Mouse (Mus musculus) c-Kit-positive CD71-positive TER-119-positive erythroid progenitor cells, embryonic 14.5 days (primary cell): ENCODE results near the gene Lamtor1.
A peak's percentile ranks its signal among the peaks of the same experiment; 100 is the strongest.

Experiments used
- DNase-seq: peaks from one replicate; pipeline ENCODE4 v3.0.0-alpha.2; 2013; ENCODE audit warnings: low spot score

The Lamtor1 gene

GRCm38 (mm10) chr7:101955862-101956261 lies 50.2 kb downstream of the Lamtor1 start:
- DNase-seq, result no peak

GRCm38 (mm10) chr7:101956481-101956880 lies 50.8 kb downstream of the Lamtor1 start:
- DNase-seq, result no peak

DNA sequence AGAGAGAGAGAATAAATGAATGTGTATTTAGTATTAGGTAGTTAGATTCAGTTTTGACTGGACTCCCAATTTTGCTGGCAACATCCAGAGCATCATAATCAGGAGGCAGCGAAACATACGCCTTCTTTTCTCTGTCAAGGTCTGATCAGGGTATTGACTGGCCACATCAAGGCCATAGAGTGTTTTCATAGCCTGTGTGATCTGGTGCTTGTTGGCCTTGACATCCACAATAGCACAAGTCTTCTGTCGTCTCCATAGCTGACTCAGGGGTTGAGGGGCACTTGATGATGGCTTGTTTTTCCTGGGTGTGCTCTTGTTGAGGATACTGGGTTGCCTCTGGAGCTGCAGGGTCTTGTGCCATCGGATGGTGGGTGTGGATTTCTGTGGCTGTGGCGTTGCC lies 51.2 kb downstream of the Lamtor1 start:
- no peak for DNase-seq

- DNase-seq, result no peak
These were observed 57.1 kb downstream of the Lamtor1 start for GRCm38 (mm10) chr7:101962829-101963228.

DNA sequence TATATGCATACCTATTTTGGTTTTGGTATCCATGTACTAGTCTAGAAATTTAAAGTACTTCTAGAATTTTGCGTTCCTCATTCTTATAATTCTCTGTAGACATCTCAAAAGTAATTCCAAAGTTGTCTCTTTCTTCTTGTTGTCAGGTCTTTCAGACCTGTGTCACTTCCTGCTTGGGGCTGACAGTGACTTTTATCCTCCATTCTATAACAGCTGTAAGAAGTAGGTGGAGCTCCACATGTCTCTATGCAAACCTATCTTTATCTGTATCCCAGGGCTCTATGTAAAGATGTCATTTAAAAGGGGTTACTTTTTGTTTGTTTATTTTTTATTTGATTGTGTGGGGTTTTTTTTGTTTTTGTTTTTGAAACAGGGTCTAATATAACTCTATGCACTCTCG lies 57.9 kb downstream of the Lamtor1 start:
- no peak for DNase-seq

- no peak for DNase-seq
These were observed 58.8 kb downstream of the Lamtor1 start for GRCm38 (mm10) chr7:101964551-101964950.

GRCm38 (mm10) chr7:101965606-101966005 lies 59.9 kb downstream of the Lamtor1 start:
- peak; percentile 53 for DNase-seq

GRCm38 (mm10) chr7:101967256-101967655 lies 61.6 kb downstream of the Lamtor1 start:
- no peak for DNase-seq

DNA sequence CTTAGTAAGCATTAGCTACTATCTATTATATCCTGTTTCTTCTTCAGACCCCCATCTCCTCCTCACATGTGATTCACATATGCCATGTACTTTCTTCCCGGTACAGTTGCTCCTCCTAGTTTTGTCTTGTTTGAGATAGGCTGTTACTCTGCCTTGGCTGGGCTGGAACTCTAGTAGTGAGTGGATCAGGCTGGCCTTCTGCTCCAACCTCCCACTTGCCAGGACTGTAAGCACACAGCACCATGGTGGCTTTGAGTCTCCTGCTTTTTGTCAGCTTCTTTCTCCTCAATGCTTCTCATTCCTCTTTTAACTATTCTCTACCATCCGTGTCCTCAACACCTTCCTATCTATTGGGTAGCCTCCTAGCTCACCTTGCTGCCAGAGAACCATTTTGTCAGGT lies 63.0 kb downstream of the Lamtor1 start:
- DNase-seq, result no peak

- DNase-seq, result peak; percentile 60
These were observed 64.2 kb downstream of the Lamtor1 start for GRCm38 (mm10) chr7:101969694-101970428.

- peak; percentile 75 for DNase-seq
These were observed 64.7 kb downstream of the Lamtor1 start for GRCm38 (mm10) chr7:101970429-101970775.

DNA sequence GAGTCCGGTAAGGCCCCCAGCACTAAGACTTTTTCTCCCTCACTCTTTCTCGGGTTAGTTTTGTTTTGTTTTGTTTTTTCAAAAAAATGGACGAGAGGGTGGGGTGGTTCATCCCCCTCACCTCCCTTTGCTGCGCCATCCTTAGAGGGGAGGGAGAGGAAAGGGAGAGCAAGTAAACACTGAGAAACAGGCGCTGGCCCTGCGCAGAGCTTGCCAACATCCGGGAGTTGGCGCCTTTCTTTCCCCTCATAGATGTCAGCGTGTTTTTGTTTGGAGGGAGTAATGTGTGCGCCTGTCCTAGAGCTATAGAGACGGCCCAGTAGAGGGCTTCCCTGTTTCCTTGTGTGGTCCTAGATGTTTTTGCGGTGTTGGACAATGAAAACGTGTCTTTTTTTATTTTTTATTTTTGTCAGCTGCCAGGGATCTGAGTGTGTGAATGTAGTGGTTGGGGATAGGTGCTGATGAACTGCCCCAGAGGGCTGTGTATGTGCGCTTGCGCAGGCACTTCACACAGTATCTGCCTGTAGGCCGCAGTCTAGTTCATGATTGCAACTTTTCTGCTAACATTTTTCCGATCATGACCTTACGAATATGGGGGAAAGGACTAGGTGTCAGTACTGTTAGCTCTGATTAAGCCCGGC lies 65.2 kb downstream of the Lamtor1 start:
- DNase-seq, result peak; percentile 43

DNA sequence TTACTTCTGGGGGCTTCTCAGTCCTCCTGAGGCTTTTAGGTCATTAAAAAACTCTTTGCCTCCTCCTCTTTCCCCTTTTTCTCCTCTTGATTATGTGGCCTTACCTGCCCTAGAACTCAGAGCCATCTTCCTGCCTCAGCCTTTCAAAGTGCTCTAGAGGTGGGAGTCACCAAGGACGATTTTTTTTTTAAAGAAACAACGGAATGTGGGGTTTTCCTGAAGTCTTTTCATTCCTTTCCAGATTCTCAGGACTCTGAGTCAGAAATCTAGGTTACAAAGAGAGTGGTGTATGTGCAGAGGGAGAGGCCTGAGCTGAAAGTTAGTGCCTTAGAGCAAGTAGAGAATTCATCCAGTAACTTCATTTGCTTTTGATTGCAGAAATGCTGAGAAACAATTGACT lies 66.0 kb downstream of the Lamtor1 start:
- no peak for DNase-seq

GRCm38 (mm10) chr7:101973730-101974129 lies 68.0 kb downstream of the Lamtor1 start:
- no peak for DNase-seq

DNA sequence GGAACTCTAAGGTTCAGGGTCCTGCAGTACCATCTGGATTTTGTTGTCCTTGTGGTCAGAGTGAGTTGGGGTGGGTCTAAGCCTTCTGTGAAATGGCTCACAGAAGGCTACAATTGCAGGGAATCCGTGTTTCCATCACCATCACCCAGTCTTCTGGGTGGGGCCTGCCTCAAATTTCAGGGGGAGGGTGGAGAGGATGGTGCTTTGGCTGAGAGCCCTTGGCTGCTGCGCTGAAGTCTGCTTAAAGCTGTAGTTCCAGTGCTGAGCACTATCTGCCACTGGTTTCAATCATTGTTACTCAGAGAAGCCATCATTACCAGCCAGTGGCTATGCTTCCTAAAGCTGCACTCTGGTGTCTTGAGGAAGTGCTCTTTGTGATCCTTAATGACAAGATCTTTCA lies 68.8 kb downstream of the Lamtor1 start:
- no peak for DNase-seq
